Mouse (Mus musculus) naive thymus-derived CD4-positive, alpha-beta T cell, adult 2 months (primary cell): Measurements from ENCODE around the gene a.
"Not testable (repeated sequence)": the region's sequence is repeated elsewhere in the genome, so short reads cannot be mapped to it uniquely, and the experiment has no call there.

Experiments
- DNase-seq: peaks from one replicate; pipeline ENCODE4 v3.0.0-alpha.2; 2011; ENCODE audit warnings: low read depth

Gene a

DNA sequence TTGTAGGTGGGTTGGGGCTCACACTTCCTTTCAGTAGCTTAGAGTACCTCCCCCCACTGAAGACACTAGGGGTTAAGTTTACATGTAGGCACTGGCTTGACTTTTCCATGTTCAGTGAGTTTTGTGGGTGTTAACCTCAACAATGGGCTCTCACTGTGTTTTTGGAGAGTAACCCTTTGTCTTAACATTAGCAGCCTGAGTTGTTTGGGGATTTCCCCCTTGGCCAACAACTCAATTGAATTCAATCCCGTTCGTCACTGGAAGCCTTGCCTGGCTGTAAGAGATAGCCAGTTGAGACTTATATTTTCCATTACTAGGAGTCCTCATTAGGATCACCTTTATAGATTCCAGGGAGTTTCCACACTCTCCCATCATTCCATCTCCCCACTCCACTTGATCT lies 45.3 kb downstream of the a start:
- DNase-seq: no peak

DNA sequence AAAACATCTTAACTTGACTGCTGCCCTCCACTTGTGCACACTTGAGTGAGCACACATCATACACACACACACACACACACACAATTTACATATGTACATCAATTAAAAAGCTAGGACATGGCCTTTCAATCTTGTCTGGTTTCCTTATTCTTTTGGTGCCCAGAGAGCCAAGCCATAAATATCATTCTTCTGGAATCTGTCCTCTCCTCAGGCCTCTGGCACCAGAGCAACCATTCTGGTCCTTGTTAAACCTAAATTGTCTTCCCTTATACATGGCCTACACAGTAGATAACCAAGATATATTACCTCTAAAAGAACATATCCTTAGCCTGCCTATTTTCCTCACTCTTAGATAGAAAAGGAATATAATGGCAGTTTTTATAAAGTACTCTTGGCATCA lies 56.9 kb downstream of the a start:
- DNase-seq: no peak

DNA sequence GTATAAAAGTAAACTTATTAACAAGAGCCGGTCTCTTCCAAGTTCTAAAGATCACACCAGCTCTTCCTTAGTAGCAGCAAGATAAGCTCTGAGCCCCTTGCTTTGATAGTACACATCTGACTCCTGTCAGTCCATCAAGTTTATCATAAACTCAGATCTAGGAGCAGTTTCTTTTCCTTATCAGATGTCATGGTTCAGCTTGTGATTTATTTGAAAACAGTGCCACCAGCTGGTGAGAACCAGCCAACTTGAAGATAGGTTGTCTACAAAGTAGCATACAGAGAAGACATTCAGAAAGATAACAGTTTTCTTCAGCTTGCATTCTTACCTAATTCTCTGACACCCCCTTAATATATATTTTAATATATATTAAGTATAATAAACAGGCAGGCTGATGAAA lies 64.2 kb downstream of the a start:
- DNase-seq: peak; percentile 83

DNA sequence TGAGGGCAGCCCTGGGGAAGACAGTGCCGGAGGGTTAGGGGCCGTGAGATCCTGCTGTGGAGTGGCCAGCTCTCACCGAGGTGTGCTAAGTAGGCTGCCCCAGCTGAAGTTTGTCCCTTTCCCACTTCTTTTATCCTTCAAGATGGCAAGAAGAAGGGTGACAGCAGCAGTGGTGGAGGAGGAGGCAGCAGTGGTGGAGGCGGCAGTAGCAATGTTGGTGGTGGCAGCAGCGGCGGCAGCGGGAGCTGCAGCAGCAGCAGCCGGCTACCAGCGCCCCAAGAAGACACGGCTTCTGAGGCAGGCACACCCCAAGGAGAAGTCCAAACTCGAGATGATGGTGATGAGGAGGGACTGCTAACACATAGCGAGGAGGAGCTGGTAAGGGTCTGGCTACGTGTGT lies 72.5 kb downstream of the a start:
- no peak for DNase-seq

DNA sequence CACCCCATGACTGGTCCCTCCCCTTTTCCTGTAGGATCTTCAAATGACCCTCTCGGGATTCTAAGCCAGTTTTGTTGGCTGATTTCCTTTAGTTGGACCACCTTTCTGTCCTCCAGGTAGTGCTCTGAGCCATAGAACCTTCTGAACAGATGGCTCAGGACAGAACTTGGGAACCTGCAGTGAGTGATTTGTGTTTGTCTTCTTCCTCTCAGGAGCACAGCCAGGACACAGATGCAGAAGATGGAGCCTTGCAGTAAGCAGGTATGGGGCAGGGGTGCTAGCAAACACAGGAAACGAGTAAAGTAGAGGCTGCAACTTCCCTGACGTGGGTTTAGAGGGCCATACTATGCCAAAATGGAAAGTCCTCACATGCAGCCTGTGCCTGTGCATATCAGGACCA lies 74.5 kb downstream of the a start:
- no peak for DNase-seq

DNA sequence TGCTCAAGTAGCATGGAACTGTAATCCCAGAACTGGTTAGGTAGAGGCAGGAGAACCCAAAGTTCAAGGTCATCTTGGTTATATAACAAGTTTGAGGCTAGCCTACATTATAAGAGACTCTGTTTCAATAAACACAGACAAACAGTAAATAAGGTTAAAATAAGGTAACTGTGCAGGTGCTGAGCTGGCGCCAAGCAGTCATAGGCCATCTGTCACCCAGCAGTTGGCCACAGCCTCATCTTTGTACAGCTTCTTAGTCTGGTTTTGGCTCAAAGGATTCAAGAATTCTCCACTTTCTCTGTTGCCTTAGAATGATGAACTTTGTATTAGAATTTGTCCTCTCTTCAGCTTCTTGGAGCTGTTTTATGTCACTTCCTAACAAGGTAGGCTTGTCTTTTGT lies 76.9 kb downstream of the a start:
- no peak for DNase-seq

DNA sequence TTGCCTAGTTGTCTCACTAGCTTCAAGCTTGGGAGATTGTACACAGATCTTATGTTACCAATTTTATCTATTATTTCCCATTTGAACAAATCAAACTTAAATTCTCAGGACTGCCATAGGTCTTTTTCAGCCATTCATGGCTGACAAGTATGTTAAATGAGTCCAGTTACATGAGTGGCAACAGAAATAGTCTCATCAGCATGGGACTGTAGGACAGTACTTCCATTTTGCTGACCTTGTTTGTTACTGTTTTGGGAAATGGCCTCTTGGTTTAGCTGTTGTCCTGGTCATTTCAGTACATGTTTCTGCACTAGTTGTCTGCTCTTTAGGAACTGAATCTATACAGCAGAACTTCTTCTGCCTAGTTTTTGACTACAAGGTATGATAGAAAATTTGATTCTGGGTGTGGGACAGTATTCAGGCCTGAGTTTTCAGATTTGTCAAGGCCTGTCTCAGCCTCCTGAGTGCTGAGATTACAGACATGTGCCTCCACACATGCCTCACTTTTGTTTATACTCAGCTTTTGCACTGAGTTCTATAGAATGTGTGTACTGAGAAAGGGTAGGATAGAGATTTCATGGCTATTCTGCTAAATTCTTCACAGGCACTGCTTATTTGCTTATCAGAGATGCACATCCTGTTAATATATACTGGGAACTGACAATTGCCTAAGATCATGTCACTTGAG lies 78.9 kb downstream of the a start:
- no peak for DNase-seq

DNA sequence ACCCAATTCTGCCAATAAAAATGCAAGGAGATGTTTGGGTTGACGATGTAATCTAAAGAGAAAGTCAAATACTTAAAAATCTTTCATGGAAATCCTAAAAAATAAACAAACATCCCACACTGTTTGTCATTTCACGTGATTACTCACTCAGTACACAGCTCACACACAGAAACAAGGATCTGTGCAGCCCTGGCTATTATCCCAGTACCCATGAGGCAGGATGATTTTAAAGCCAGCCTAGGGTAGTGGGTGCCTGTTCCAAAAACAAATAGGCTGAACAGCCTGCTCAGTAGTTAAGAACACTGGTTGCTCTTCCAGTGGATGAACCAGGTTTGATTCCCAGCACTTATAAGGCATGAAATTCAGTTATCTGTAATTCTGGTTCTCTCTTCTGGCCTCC lies 85.4 kb downstream of the a start:
- no peak for DNase-seq

DNA sequence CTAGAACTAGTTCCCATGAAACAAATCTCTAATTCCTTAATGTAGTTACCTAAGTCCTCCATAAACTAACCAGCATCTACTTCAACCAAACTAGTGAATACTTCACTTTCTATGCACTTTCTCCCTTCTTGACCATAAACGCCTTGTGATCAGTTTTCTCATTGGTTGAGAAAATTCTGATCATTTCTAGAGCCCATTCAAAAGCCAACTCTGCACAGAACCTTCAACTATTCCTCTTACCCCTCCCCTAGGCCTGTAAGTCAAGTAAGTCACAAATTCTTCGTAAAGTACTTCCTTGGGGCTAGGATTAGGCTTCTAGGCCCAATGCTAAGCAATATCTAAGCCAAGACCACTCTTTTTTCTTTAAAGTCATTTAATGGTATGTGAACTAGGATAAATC lies 100.4 kb downstream of the a start:
- no peak for DNase-seq

DNA sequence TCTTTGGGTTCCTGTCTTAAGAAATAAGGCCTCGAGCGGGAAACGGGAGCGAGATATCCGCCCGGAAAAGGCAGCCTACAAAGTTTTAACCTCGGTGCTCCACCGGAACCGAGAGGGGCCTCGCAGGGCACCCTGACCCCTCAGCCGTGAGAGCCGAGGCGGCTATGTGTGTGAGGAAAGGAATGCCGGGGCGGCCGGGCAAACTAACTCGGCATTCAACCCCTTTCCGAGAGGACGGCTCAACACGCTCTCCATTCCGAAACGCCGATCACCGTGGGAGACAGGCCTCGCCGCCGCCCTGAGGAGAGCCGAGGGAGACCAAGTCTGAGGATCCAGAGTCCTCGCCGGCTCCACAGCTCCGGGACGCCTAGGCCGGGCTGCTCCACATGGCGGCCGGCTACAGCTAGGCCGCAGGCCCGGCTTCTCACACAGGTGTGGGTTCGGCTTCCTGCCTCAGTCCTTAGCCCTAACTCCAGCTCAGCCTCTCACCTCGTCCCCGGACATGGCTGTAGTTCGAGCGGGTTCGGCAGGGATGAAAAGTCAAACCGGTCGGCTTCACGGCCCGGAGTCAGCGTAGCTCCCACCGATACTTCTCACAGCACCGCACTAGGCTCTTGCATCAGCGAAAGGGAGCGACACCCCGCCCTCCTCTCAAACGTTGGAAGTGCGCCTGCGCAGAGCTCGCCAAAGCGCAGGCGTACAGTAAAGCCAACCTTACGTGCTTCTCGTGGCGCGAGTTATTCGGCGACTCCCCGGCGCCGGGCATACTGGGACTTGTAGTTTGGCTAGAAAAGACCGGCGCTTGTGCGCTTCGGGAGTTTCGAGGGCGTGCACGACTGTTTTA lies 101.2 kb downstream of the a start, which contains the start of gene Eif2s2:
Gene Eif2s2, minus strand, starts transcription at position 735 of the 844 bp plus-strand sequence.
- DNase-seq: peak; percentile 98

DNA sequence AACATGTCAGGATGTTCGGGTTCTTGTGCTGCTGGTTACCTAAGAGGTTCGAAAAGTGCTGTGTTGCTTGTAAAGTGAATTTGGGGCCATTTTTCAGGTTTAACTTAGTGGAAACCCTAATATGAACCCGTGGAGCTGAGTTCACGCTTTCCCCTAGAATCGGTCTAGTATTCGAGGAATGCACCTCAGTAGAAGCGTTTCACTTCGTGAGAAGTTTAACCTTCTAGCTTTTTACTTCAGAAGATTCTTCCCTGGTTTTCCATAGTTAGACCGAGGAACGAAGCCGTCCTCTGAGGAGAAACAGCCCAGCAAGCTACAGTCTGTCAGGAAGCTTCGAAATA lies 101.8 kb downstream of the a start:
- DNase-seq: no peak

DNA sequence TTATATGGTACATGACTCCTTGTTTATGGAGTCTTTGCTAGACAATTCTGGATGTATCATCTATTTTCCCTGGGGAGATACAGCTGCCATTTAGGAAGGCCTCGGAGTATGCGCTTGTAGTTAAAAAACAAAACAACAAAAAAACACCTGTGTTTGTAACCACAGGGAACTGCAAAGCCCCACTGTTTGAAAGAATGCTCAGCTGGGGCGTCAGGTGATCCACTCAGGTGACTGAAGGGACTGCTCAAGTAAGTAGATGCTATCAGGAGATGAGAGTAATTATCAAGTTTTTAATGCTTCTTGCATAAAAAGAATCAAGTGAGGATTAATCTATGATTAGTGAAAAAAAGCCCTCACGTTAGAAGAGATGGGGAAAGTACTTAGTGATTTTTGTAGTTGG lies 102.3 kb downstream of the a start:
- DNase-seq: no peak

DNA sequence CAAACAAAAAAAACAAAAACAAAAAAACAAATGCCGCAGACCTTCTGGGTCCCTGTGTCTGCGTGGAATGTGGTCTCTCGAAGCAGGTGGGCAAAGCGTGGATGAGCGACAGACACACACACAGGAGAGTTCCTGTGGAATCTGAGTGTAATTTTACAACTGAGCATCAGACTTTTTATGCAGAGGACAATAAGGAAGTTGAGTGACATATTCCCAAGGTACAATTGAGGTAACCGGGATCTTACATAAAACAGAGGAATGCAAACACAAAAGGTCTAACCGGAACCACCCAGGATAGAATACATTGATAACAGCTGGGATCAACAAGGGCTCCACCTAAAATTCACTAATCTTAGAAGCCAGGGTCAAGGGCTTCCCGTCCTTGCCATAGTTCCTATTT lies 107.8 kb downstream of the a start:
- DNase-seq: not testable (repeated sequence)

DNA sequence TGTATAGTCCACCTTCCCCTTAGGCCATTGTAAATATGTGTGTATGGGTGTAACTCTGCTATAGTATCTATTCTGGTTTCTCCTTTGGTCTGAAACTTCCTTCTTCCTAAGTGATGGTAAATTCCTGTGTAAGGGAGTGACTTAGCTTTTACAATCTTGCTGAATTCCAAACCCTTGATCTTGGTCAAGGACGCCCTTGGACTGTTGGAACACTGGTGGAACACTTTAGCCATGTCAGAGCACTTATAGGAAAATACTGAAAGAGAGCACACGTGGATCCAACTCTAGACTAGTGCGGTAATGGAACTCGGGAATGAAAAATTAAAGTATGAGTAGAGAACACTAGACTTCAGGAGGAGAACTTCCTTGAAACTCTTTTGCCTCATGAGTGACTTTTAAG lies 108.2 kb downstream of the a start:
- DNase-seq: not testable (repeated sequence)

DNA sequence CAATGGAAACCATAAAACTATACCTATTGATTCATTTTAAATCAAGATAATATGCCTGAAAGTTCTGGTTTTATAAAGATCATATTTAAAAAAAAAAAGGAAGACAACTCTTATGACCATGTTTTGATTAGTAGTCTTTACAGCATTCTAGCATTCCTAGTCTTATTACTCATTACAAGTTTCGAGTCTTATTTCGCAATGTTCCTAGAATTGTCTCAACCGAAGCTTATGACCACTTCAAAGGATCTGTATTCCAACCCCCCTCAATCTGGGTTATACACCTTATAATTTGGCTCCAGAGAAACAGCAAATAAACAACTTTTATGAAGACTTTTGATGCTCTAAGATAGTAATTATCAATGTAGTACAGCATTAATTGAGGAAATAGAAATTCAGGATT lies 110.9 kb downstream of the a start:
- no peak for DNase-seq

DNA sequence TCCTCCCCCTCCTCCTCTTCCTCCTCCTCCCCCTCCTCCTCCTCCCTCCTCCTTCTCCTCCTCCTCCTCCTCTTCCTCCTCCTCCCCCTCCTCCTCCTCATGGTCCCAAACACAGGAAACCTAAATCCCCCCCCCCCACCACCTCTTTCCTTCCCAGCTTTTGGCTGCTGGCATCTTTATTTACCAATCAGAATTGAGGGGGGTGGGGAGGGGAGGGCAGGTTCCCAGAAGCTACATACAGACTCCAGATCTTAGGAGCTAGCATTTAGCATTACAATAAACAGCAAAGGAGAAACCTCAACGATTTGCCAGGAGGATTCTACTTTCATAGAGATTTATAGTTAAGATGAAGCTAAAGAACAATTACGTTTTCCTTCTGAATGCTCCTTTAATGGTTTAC lies 114.6 kb downstream of the a start:
- no peak for DNase-seq

DNA sequence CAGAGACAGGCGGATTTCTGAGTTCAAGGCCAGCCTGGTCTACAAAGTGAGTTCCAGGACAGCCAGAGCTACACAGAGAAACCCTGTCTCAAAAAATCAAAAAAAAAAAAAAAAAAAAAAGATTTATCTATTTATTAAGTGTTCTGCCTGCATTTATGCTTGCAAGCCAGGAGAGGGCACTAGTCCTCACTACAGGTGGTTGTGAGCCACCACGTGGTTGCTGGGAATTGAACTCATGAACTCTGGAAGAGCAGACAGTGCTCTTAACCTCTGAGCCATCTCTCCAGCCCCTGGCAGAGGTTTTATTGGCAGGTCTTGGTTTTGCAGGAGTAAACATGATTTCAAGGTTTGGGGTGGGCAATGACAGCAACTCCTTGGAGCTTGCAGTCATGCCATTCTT lies 117.0 kb downstream of the a start:
- peak; percentile 39 for DNase-seq

DNA sequence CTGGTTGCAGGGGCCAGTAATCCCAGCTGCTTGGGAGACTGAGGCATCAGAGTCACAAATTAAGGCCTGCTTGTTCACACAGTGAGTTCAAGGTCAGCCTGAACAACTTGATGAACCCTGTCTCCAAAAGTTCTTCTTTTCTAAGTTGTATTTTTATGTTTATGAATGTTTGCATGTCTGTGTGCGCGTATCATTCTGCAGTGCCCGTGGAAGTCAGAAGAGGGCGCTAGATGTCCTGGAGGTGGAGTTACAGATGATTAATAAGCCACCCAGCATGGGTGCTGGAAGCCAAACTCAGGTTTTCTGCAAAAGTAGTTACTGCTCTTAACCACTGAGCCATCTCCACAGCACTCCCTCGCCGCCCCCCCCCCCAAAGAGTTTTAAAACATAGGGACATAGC lies 118.6 kb downstream of the a start:
- peak; percentile 26 for DNase-seq

DNA sequence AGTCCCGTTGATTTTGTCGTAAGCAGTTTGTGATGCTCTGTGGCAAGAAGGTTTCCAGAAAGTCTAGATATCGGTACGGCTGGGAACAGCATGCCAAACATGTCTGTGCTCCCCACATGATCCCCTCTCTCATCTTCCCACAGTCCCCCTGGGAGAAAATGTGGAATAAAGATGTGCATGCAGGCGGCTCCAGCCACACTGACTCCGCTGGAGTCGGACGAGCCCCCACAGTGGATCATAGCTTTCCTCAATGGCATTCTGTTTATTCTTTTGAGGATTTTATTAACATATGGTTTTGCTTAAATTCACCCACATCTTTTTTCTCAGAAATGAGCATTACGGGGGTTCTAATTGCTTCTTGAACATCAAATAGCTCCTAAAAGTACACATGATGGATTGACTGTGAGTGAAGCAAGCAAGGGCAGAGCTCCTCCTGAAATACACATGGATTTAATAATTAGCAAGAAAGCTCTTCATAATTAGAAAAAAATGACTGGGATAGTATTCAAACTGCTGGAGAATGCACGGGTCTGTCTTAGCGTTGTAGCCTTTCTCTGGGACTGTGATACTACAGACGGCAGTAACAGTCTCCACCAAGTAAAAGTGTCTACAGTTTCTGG lies 124.8 kb downstream of the a start:
- no peak for DNase-seq

DNA sequence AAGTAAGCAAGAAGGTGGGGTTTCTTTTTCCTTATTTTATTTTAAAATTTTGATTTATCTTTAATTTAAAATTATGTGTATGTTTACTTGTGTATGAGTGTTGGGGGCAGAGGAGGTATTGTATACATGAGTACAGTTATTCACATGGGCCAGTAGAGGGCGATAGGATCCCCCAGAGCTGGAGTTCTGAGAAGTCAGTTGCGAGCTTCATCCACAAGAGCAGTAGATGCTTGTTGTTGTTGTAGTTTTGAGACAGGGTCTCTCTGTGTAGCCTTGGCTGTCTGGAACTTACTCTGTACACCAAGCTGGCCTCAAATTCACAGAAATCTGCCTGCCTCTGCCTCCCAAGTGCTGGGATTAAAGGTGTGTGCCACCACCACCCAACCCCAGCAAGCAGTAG lies 125.3 kb downstream of the a start:
- peak; percentile 65 for DNase-seq

DNA sequence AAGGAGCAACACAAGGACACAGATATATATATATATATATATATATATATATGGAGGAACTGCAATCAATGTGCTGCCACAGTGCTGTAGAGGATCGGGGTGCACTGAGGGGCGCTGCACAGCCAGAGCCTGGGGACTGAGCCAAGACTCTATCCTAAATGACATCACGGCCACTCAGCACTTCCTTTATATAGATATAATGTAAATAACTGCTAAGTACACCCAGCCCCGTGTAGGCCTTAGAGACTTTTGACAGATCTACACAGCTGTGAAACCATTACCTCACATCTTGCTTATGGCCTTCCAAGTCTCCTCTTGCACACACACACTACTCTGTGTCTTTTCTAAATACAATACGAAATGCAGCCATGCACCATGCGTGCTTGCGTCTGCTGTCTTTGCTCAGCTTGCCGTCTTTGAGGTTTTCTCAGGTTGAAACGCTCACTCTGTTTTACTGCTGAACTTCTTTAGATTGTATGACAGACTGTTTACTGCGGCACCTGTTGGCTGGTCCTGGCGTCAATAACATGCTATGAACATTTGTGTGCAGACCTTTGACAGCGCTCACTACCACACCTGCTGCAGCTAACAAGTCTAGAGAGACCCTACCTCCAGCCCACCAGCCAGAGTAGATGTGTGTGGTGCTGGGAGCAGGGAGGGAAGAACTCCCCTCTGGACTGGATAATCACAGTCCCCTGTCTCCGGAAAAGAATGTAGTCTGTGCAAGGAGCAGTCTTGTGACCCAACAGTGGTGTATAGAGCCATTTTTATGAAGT lies 126.9 kb downstream of the a start:
- no peak for DNase-seq

DNA sequence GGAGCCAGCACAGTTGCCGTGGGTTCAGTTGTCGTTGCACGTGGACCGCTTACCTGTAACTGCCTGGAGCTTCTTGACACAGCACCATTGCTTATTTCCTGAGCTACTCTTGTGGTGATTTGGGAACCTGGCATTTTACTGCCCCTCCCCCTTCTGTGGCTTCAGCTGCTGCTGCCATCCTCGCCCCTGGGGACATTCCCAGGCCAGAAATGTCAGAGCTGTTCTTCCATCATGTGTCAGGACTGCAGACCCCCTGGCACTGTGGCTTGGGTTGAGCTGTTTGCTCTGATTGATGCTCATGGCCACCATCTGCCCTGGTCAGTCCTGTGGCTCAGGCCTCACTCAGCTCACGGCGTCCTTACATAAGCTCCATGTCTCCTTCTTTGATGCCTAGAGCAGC lies 129.7 kb downstream of the a start:
- DNase-seq: no peak

DNA sequence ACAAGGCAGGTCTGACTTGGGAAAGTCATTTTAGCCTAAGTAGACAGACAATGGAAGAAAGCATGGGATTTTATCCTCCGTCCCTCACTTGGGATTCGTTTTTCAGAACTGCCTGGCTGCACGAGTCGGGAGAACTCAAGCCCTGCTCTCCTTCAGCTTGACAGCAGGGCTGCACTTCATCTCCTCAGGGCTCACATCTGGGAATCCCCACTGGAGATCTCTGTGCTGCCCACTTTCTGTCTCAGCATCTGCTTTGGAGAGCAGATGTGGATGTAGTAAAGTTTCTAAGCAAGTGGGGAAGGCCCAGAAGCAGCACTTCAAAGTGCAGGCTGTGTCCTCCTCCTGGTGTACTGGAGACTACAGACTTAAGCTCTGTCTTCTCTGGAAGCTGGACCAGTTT lies 130.9 kb downstream of the a start:
- DNase-seq: not testable (repeated sequence)
